Mouse (Mus musculus): ENCODE results near the gene Flrt2. TPM values are rescaled to one million over a fixed set of nuclear protein-coding genes. Genes with fewer than 3 reads are reported as not detected.
A peak's percentile ranks its signal among the peaks of the same experiment; 100 is the strongest.
"Not testable (repeated sequence)": the region's sequence is repeated elsewhere in the genome, so short reads cannot be mapped to it uniquely, and the experiment has no call there.

The Flrt2 gene
- polyA plus RNA-seq (2016; fragmentation: Nextera tagmentation; extraction: Ambion mirVana): 14.6 and 15.4 TPM in 2 replicates

DNA sequence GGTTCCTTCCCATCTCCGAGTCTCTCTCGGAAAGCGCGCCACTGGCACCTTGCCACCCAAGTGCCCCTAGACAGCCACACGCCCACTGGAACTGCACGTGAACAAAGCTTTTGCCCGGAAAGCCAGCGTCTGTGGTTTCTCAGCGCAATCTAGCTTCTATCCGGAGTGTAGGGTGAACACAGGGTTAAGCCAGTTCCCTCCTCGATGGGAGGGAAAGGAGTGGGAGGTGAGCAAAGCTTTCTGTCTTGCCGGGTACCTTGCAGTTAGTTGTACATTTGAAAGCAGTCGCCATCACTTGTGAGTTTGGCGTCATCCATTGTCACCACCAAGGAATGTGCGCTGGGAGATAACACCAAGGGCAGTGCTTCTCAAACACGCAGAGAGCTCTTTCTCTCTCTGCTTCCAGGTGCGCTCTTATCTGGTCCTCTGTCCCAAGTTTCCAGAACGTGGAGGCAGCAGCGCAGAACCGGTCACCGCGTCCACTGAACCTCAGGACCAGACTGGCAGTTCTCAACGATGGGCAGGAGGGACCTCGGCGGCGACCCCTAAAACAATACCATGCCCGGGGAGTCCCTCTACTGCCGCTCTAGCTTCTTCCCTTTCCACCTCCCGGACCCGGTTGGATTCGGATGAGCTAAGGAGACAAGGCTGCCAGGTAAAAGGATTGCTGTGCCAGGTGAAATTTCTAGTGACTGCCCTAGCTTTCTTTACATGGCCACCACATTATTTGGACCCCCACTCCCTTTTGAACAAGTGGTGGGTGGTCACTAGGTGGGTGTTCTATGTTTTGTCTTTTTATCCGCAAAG, at the start of gene Flrt2:
TSS of gene Flrt2 (plus strand) at position 266 of the 807 bp plus-strand sequence.
- WGBS: under 1% methylated on average over 32 of the region's 32 CpGs
- Histone ChIP-seq H3K4me3 (peak within 1 kb of the TSS; percentile 78), H3K4me1 (peaks cover 51% of the 10 kb centered on the region), H3K9me3 (no peaks in the 10 kb centered on the region), H3K36me3 (replicated peaks) (no peaks in the 10 kb centered on the region), H3K27me3 (ENCODE audit: poor library complexity, severe bottlenecking) (peaks cover 63% of the 10 kb centered on the region), H3K27ac (peak within 1 kb of the TSS; percentile 93; the same call in 1 of the 2 replicates)
- DNase-seq (ENCODE audit: extremely low spot score, low spot score): peak; percentile 41

DNA sequence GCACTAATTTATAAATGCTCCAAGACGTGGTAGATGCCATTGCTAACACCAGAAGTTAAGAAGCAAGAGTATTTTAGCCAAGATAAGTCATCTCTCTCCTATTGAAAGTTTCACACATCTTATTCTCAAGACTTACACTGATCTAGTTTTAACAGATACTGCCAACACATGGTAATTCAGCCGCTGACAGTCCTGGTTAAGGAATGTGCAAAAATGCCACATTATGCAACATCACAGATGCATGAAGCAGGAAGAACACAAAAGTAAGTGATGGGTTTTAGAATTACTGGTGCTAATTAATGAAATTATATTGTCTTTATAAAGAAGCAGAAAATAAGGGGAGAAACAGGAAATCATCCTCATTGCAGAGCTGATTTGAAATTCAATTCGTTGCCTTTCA, 49.8 kb upstream of the Flrt2 start:
- H3K36me3 ChIP-seq (replicated peaks): no peaks in the 10 kb centered on the region
- DNase-seq (ENCODE audit: extremely low spot score, low spot score): no peak
- no peaks in the 10 kb centered on the region for H3K9me3 ChIP-seq
- 71% methylated on average over 3 of the region's 3 CpGs for WGBS
- H3K4me1 ChIP-seq: peaks cover 6% of the 10 kb centered on the region; the same call in 1 of the 2 replicates
- no peak overlapping the region for H3K27ac ChIP-seq
- H3K27me3 ChIP-seq (ENCODE audit: poor library complexity, severe bottlenecking): no peaks in the 10 kb centered on the region
- H3K4me3 ChIP-seq: no peak overlapping the region

GRCm38 (mm10) chr12:95647179-95647578, 44.8 kb upstream of the Flrt2 start:
- not testable (repeated sequence) for H3K4me1 ChIP-seq; H3K9me3 ChIP-seq; H3K27ac ChIP-seq; H3K4me3 ChIP-seq; H3K36me3 ChIP-seq (replicated peaks); DNase-seq (ENCODE audit: extremely low spot score, low spot score); H3K27me3 ChIP-seq (ENCODE audit: poor library complexity, severe bottlenecking)
- WGBS: 81% methylated on average over 4 of the region's 6 CpGs

GRCm38 (mm10) chr12:95652172-95653156, 39.6 kb upstream of the Flrt2 start:
- Histone ChIP-seq H3K4me3 (no peak overlapping the region), H3K36me3 (replicated peaks) (no peaks in the 10 kb centered on the region), H3K27me3 (ENCODE audit: poor library complexity, severe bottlenecking) (no peaks in the 10 kb centered on the region), H3K9me3 (no peaks in the 10 kb centered on the region), H3K27ac (no peak overlapping the region), H3K4me1 (no peaks in the 10 kb centered on the region)
- DNase-seq (ENCODE audit: extremely low spot score, low spot score): no peak
- 87% methylated on average over 4 of the region's 4 CpGs for WGBS

GRCm38 (mm10) chr12:95656594-95656993, 35.4 kb upstream of the Flrt2 start:
- WGBS: 90% methylated on average over 4 of the region's 4 CpGs
- Histone ChIP-seq H3K27me3 (ENCODE audit: poor library complexity, severe bottlenecking) (no peaks in the 10 kb centered on the region), H3K4me3 (no peak overlapping the region), H3K27ac (no peak overlapping the region), H3K9me3 (no peaks in the 10 kb centered on the region), H3K36me3 (replicated peaks) (no peaks in the 10 kb centered on the region), H3K4me1 (no peaks in the 10 kb centered on the region)
- no peak for DNase-seq (ENCODE audit: extremely low spot score, low spot score)

DNA sequence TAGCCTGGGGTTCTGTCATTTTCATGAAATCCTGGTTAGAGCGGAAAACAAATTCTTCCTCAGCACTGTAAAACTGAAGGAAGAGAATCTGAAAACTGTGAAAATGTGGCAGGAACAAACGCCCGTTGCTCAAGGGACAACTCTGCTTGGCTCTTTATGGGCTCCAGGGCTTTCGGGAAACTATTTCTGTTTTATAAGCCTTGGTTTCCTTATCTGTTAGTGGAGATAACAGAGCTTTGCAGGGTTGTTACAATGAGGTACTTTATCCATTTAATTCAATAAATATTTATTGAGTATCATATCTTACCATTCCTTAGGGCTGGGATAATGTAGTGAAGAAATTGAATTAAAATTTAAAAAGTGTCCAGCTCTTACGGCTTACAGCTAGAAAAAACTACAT, 24.7 kb upstream of the Flrt2 start:
- H3K4me3 ChIP-seq: no peak overlapping the region
- 89% methylated on average over 5 of the region's 5 CpGs for WGBS

DNA sequence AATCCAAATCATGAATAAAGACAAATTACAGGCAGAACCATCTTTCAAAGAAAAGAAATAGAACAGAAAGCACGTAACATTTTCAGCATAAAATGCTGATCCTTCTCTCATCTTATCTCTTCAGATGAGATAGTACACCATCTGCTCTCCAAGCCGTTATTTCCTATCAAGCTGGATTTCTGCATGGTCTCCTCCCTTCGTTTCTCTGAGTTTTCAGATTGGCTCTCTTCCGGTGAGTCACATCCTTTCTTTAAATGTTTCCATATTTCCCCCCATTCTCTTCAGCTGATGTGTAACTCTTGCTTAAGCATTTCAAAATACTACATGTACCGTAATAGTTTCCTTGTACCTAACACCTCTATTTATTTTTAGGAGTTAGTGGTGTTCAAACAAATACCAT, 16.3 kb upstream of the Flrt2 start:
- Histone ChIP-seq H3K9me3 (no peaks in the 10 kb centered on the region), H3K27me3 (ENCODE audit: poor library complexity, severe bottlenecking) (no peaks in the 10 kb centered on the region), H3K36me3 (replicated peaks) (no peaks in the 10 kb centered on the region), H3K4me3 (no peak overlapping the region), H3K27ac (no peak overlapping the region), H3K4me1 (no peaks in the 10 kb centered on the region)
- no peak for DNase-seq (ENCODE audit: extremely low spot score, low spot score)
- 88% methylated on average over 5 of the region's 5 CpGs for WGBS

More for the DNA sequence above, 24.7 kb upstream of the Flrt2 start:
- Histone ChIP-seq H3K4me1 (0 out of 2 replicates have a peak, but pooled peaks cover 5% of the 10 kb centered on the region), H3K36me3 (replicated peaks) (no peaks in the 10 kb centered on the region), H3K27ac (no peak overlapping the region), H3K27me3 (ENCODE audit: poor library complexity, severe bottlenecking) (no peaks in the 10 kb centered on the region), H3K9me3 (no peaks in the 10 kb centered on the region)
- DNase-seq (ENCODE audit: extremely low spot score, low spot score): no peak

- Histone ChIP-seq H3K4me3 (no peak overlapping the region), H3K4me1 (peaks cover 39% of the 10 kb centered on the region), H3K9me3 (no peaks in the 10 kb centered on the region), H3K36me3 (replicated peaks) (no peaks in the 10 kb centered on the region), H3K27me3 (ENCODE audit: poor library complexity, severe bottlenecking) (peaks cover 56% of the 10 kb centered on the region), H3K27ac (no peak overlapping the region)
- peak; percentile 34 for DNase-seq (ENCODE audit: extremely low spot score, low spot score)
- 4% methylated on average over 9 of the region's 9 CpGs for WGBS
Observed at GRCm38 (mm10) chr12:95690819-95691218, 1.2 kb upstream of the Flrt2 start.

- Histone ChIP-seq H3K27ac (0 out of 2 replicates have a peak overlapping the region, but pooled peaks have one; percentile 93), H3K36me3 (replicated peaks) (no peaks in the 10 kb centered on the region)
- under 1% methylated on average over 13 of the region's 13 CpGs for WGBS
Observed at GRCm38 (mm10) chr12:95692948-95693650, 1.1 kb downstream of the Flrt2 start.

DNA sequence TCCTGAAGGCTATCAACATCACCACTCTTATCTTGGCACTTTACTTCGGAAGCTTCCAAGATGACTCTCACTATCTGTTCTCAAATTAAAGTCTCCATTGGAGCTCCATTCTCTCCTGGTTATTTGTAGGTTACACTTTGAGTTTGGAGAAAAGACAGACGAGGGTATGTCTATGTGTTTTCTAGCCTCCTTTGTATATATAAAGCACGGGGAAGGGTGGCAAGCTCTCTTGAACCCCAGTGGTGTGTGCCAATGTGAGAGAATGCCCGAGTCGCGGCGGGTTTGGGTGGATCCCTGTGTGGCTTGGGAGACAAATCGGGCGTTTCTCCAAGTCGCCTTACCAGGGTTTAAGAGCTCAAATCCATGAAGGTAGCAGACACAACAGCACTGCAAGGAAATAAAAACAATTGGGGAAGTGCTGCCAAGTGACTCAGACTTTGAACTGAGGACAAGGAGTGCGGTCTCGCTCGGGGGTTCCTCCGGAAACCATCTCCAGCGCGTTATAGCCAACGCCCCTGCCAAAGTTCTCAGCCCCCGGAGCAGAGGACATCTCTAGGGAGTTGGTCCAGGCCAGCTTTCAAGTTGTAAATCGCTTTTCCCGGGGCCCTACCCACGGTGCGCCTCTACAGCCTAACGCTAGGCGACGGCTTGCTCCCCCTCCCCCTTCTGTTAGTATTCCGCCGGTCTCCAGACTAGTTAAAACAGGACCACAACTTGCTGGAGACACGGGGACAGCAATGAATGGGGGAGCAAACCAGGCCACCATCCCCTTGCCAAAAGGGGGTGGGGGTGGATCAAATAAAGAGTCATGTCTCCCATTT, 1.8 kb downstream of the Flrt2 start:
- no peaks in the 10 kb centered on the region for H3K36me3 ChIP-seq (replicated peaks)
- peak; percentile 55 for DNase-seq (ENCODE audit: extremely low spot score, low spot score)
- peaks cover 75% of the 10 kb centered on the region for H3K27me3 ChIP-seq (ENCODE audit: poor library complexity, severe bottlenecking)
- under 1% methylated on average over 28 of the region's 28 CpGs for WGBS
- H3K9me3 ChIP-seq: no peaks in the 10 kb centered on the region
- peaks cover 64% of the 10 kb centered on the region for H3K4me1 ChIP-seq
- H3K27ac ChIP-seq: peak overlapping the region; percentile 93
- peak overlapping the region; percentile 78 for H3K4me3 ChIP-seq

More at GRCm38 (mm10) chr12:95692948-95693650, 1.1 kb downstream of the Flrt2 start:
- DNase-seq (ENCODE audit: extremely low spot score, low spot score): peak; percentile 28
- Histone ChIP-seq H3K4me3 (peak overlapping the region; percentile 78), H3K27me3 (ENCODE audit: poor library complexity, severe bottlenecking) (peaks cover 72% of the 10 kb centered on the region), H3K4me1 (peaks cover 61% of the 10 kb centered on the region), H3K9me3 (no peaks in the 10 kb centered on the region)

DNA sequence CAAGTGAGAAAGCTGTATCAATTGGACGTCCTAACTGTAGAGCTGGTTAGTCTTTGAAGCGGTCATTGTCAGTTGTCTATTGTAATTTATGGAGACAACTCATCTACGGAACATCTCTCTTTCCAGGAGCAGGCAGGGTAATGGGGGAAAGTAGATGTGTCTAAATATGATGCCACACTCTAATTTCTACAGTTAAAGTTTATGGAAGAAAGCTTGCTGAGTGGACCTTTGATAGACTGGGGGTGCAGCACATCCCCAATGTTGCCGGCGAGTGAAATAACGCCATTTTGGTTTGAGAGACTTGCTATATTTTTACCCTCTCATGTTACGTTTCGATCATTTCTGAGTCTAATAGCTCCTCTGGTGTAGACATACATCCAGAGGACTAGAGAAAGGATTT, 2.5 kb downstream of the Flrt2 start:
- H3K9me3 ChIP-seq: no peaks in the 10 kb centered on the region
- no peak for DNase-seq (ENCODE audit: extremely low spot score, low spot score)
- H3K27ac ChIP-seq: peak overlapping the region; percentile 93
- H3K4me1 ChIP-seq: peaks cover 66% of the 10 kb centered on the region
- H3K36me3 ChIP-seq (replicated peaks): no peaks in the 10 kb centered on the region
- H3K27me3 ChIP-seq (ENCODE audit: poor library complexity, severe bottlenecking): peaks cover 70% of the 10 kb centered on the region
- H3K4me3 ChIP-seq: peak overlapping the region; percentile 78
- 0% methylated on average over 8 of the region's 8 CpGs for WGBS

Measured in forebrain, embryonic 10.5 days (tissue).